In genomic region chr11:36194348-36194747, GRCm38 (mm10) we compare ENCODE assay signal across 13 mouse cellular contexts.
"Had no signal": no experiment of that assay in that cellular context is flagged by ENCODE, and none has a peak within 500 bp of the region (broad histone marks: within the 10 kb centered on the region; RNA-seq: fewer than 3 reads in every experiment).

No protein-coding gene starts in this region.

- H3K9ac ChIP-seq: liver, embryonic 15.5 days had no signal

- DNase-seq: kidney, adult 8-10 months; kidney, postnatal 25 days; lung, adult 2 months; lung, postnatal 36 days; right cerebral cortex, postnatal 4 days; spleen, adult 18-20 months; thymus, adult 18-20 months; thymus, postnatal 14 days had no signal

- H3K4me2 ChIP-seq: liver, embryonic 11.5 days; liver, embryonic 15.5 days had no signal

- ATAC-seq: lung, postnatal 0 days had no signal

- H3K27me3 ChIP-seq: liver, embryonic 15.5 days had no signal

- H3K4me3 ChIP-seq: left cerebral cortex, adult 2 months; limb, embryonic 10.5 days; liver, embryonic 15.5 days had no signal

- H3K4me1 ChIP-seq: limb, embryonic 10.5 days; liver, embryonic 15.5 days had no signal

- H3K9me3 ChIP-seq: limb, embryonic 10.5 days; liver, embryonic 15.5 days had no signal

- H3K27ac ChIP-seq: left cerebral cortex, adult 2 months; limb, embryonic 10.5 days; liver, embryonic 15.5 days had no signal

- H3K36me3 ChIP-seq: limb, embryonic 10.5 days; liver, embryonic 15.5 days had no signal
